Mouse (Mus musculus): Measurements from ENCODE around the gene Wbp2nl. TPM values are rescaled to one million over a fixed set of nuclear protein-coding genes. Genes with fewer than 3 reads are reported as not detected.
A peak's percentile ranks its signal among the peaks of the same experiment; 100 is the strongest.

Gene Wbp2nl
- polyA plus RNA-seq, 1 experiment: 0.11 TPM

DNA sequence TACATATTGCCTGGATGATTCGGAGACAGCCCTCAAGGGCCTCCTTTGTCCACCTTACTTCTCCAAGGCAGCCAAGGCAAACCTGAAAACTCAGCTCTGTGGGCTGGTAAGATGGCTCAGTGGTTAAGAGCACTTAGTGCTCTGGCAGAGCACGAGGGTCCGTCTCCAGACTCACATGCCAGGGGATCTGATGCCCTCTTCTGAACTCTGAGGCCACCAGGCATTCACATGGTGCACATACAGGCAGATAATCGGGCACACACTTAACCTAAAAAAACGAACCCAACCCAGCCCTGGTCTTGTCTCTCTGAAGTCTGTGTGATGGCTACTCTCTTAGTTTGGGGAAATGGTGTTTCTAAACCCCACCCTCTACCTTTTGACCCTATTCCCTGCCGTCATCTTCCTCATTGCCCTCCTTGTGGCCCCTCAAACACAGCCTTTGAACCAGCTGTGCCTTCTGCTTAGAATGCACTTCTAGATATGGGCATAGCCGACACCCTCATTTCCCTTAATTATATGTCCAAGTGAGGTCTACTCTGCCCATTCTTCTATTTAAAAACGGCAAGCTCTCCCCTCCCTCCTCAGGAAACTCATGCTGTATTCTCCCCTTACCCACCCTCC lies 41.0 kb downstream of the Wbp2nl start:
- DNase-seq: no peak
- no peak for TF ChIP-seq CTCF (IDR thresholded peaks at IDR 0.05; ENCODE audit: borderline replicate concordance, control insufficient read depth, extremely low read depth, insufficient read depth, low read length, poor library complexity)
- H3K4me3 ChIP-seq (ENCODE audit: control insufficient read depth, insufficient read depth, low read length): no peak overlapping the region
- no peak overlapping the region for H3K27ac ChIP-seq (ENCODE audit: control insufficient read depth, insufficient read depth, low read length)
- H3K4me1 ChIP-seq (replicated peaks; ENCODE audit: control insufficient read depth, insufficient read depth, low read length): peaks cover 26% of the 10 kb centered on the region
- H3K36me3 ChIP-seq (ENCODE audit: control insufficient read depth, insufficient read depth, low read length): no peaks in the 10 kb centered on the region; the same call in 1 of the 2 replicates
- H3K27me3 ChIP-seq (ENCODE audit: control insufficient read depth, insufficient read depth, low read length): no peaks in the 10 kb centered on the region
- 73% methylated on average over 8 of the region's 8 CpGs for WGBS

DNA sequence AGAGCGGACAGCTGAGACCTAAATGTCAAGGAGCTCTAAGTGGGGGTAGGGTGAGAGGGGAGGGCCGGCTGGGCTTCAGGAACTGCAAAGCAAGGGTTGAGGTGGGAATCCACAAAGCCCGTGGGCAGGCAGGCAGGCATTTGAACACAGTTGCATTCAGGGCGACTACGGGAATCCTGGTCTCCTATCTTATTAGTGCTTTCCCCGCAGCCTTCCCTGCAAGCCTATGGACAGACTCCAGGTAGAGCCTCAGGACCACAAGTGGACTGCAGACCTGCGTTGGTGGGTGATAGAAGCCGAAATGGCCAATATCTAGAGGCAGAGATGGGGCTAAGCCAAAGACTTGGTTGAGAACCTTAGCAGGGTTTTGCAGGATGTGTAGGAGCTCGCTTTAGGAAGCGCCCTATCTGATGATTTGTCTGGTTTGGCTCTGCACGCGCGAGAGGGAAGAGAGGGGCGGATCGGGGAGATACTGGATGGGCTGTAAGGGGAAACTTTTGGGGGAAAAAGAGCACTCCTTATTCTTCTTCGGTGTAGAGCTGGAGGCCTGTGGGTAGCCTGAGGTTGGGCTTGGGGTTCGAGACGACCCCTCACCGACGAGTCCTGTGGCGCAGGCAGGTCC lies 41.8 kb downstream of the Wbp2nl start:
- H3K36me3 ChIP-seq (ENCODE audit: control insufficient read depth, insufficient read depth, low read length): no peaks in the 10 kb centered on the region; the same call in 1 of the 2 replicates
- no peaks in the 10 kb centered on the region for H3K27me3 ChIP-seq (ENCODE audit: control insufficient read depth, insufficient read depth, low read length)
- DNase-seq: no peak
- WGBS: 58% methylated on average over 21 of the region's 21 CpGs
- H3K27ac ChIP-seq (ENCODE audit: control insufficient read depth, insufficient read depth, low read length): no peak overlapping the region
- H3K4me1 ChIP-seq (replicated peaks; ENCODE audit: control insufficient read depth, insufficient read depth, low read length): peaks cover 26% of the 10 kb centered on the region
- TF ChIP-seq CTCF (IDR thresholded peaks at IDR 0.05; ENCODE audit: borderline replicate concordance, control insufficient read depth, extremely low read depth, insufficient read depth, low read length, poor library complexity) (no peak), POLR2A (IDR thresholded peaks at IDR 0.05; ENCODE audit: control insufficient read depth, extremely low read depth, insufficient read depth, low read length, poor library complexity) (no peak)
- H3K4me3 ChIP-seq (ENCODE audit: control insufficient read depth, insufficient read depth, low read length): peak overlapping the region; percentile 49

GRCm38 (mm10) chr15:82341036-82341501 lies 42.3 kb downstream of the Wbp2nl start:
- Histone ChIP-seq H3K27ac (ENCODE audit: control insufficient read depth, insufficient read depth, low read length) (no peak overlapping the region), H3K4me1 (replicated peaks; ENCODE audit: control insufficient read depth, insufficient read depth, low read length) (peaks cover 26% of the 10 kb centered on the region), H3K27me3 (ENCODE audit: control insufficient read depth, insufficient read depth, low read length) (no peaks in the 10 kb centered on the region), H3K4me3 (ENCODE audit: control insufficient read depth, insufficient read depth, low read length) (peak overlapping the region; percentile 49), H3K36me3 (ENCODE audit: control insufficient read depth, insufficient read depth, low read length) (no peaks in the 10 kb centered on the region)
- no peak for TF ChIP-seq POLR2A (IDR thresholded peaks at IDR 0.05; ENCODE audit: control insufficient read depth, extremely low read depth, insufficient read depth, low read length, poor library complexity)
- no peak for TF ChIP-seq CTCF (IDR thresholded peaks at IDR 0.05; ENCODE audit: borderline replicate concordance, control insufficient read depth, extremely low read depth, insufficient read depth, low read length, poor library complexity)
- DNase-seq: peak; percentile 13
- 4% methylated on average over 40 of the region's 40 CpGs for WGBS

DNA sequence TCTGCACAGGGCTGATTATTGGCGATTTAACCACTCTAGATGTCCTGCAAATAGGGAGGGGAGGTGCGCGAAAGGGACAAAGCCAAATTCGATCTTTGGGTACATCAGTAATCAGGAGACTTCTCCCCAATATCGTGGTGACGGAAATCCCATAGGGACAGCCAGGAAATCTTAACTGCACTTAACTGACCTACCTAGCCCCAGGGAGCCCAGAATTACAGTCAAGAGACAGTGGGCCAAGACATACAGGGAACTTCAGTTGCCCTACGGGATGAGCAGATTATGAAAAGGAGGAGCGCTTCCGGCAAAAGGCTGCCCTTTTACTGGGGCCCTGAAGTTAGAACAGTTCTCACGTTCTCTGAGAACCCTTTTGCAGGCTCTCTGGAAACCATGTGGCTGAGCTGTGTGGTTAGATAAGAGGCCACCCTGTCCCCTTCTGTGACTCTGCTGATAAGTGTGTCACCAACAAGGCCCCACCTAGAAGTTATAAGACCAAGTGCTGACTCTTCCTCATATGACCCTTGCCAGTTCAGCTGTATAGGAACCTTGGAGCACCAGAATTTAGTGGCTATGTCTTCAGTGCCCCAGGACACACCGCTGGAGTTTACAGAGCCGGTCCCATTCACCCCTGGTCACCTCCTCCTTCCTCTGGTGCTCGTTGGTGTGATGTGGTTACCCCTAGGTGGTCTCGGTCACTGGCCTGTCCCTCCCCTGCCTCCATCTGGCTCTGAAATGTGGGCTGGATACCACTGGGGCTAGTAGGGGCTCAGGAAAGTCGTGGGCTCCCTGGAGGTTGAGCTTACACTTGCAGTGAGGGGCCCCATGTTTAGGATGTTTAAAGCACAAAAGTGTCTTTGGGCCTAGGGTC lies 43.2 kb downstream of the Wbp2nl start:
- WGBS: 22% methylated on average over 15 of the region's 15 CpGs
- H3K27ac ChIP-seq (ENCODE audit: control insufficient read depth, insufficient read depth, low read length): peak overlapping the region; percentile 16; the same call in 1 of the 2 replicates
- peaks cover 28% of the 10 kb centered on the region for H3K4me1 ChIP-seq (replicated peaks; ENCODE audit: control insufficient read depth, insufficient read depth, low read length)

GRCm38 (mm10) chr15:82342543-82342935 lies 43.8 kb downstream of the Wbp2nl start:
- TF ChIP-seq CTCF (IDR thresholded peaks at IDR 0.05; ENCODE audit: borderline replicate concordance, control insufficient read depth, extremely low read depth, insufficient read depth, low read length, poor library complexity) (no peak), POLR2A (IDR thresholded peaks at IDR 0.05; ENCODE audit: control insufficient read depth, extremely low read depth, insufficient read depth, low read length, poor library complexity) (no peak)
- Histone ChIP-seq H3K27me3 (ENCODE audit: control insufficient read depth, insufficient read depth, low read length) (no peaks in the 10 kb centered on the region), H3K27ac (ENCODE audit: control insufficient read depth, insufficient read depth, low read length) (no peak overlapping the region), H3K4me1 (replicated peaks; ENCODE audit: control insufficient read depth, insufficient read depth, low read length) (peaks cover 33% of the 10 kb centered on the region), H3K36me3 (ENCODE audit: control insufficient read depth, insufficient read depth, low read length) (no peaks in the 10 kb centered on the region), H3K4me3 (ENCODE audit: control insufficient read depth, insufficient read depth, low read length) (no peak overlapping the region)
- DNase-seq: no peak
- WGBS: 91% methylated on average over 5 of the region's 5 CpGs

More for the DNA sequence above, 43.2 kb downstream of the Wbp2nl start:
- H3K36me3 ChIP-seq (ENCODE audit: control insufficient read depth, insufficient read depth, low read length): no peaks in the 10 kb centered on the region
- no peak overlapping the region for H3K4me3 ChIP-seq (ENCODE audit: control insufficient read depth, insufficient read depth, low read length)
- TF ChIP-seq POLR2A (IDR thresholded peaks at IDR 0.05; ENCODE audit: control insufficient read depth, extremely low read depth, insufficient read depth, low read length, poor library complexity) (no peak), CTCF (IDR thresholded peaks at IDR 0.05; ENCODE audit: borderline replicate concordance, control insufficient read depth, extremely low read depth, insufficient read depth, low read length, poor library complexity) (no peak)
- DNase-seq: no peak
- no peaks in the 10 kb centered on the region for H3K27me3 ChIP-seq (ENCODE audit: control insufficient read depth, insufficient read depth, low read length)
